Mouse (Mus musculus) neural tube, embryonic 12.5 days (tissue): ENCODE measurements around the gene Arap1. TPM values are rescaled to one million over a fixed set of nuclear protein-coding genes. Genes with fewer than 3 reads are reported as not detected.
A peak's percentile ranks its signal among the peaks of the same experiment; 100 is the strongest.

ENCODE experiments used
- ATAC-seq: fragments of 200-750 bp; cut with Nextera tagmentation; 2 replicates; pipeline ENCODE4 v1.8.0; 2017; ENCODE audit warnings: low read depth, mild to moderate bottlenecking, moderate TSS enrichment, moderate library complexity; ENCODE audit not compliant: low FRiP score
- H3K27ac ChIP-seq: fragments of 300-500 bp; sonication (generic); 2 replicates; pipeline ENCODE4 v1.5.1; 2016
- H3K27me3 ChIP-seq: fragments of 300-500 bp; sonication (generic); replicated peaks from 2 replicates; pipeline ENCODE4 v1.6.1; 2016; ENCODE audit warnings: mild to moderate bottlenecking
- H3K36me3 ChIP-seq: fragments of 300-500 bp; sonication (generic); 2 replicates; pipeline ENCODE4 v1.6.1; 2016; ENCODE audit warnings: mild to moderate bottlenecking
- H3K4me1 ChIP-seq: fragments of 300-500 bp; sonication (generic); 2 replicates; pipeline ENCODE4 v1.6.1; 2016
- H3K4me2 ChIP-seq: fragments of 300-500 bp; sonication (generic); replicated peaks from 2 replicates; pipeline ENCODE4 v1.6.1; 2016; ENCODE audit warnings: mild to moderate bottlenecking
- H3K4me3 ChIP-seq: fragments of 300-500 bp; sonication (generic); 2 replicates; pipeline ENCODE4 v1.5.1; 2016
- H3K9ac ChIP-seq: fragments of 300-500 bp; sonication (generic); 2 replicates; pipeline ENCODE4 v1.6.1; 2016; ENCODE audit warnings: mild to moderate bottlenecking
- H3K9me3 ChIP-seq: fragments of 300-500 bp; sonication (generic); 2 replicates; pipeline ENCODE4 v1.6.1; 2016; ENCODE audit warnings: mild to moderate bottlenecking
- WGBS: fragments of 180-500 bp; shearing (Covaris S2); methylation state at CpG from one replicate; pipeline ENCODE4 v1.1.7; 2016; 5-methylcytosine and 5-hydroxymethylcytosine counted together
- polyA plus RNA-seq: library from polyadenylated mRNA; unstranded; fragments of >200 nt; fragmentation: Nextera tagmentation; extraction: Ambion mirVana; gene quantifications from 2 replicates; pipeline ENCODE4 v1.2.1, GENCODE M21; 2016

Arap1 gene
- polyA plus RNA-seq, 1 experiment from 2014 or later = 13.7 TPM

GRCm38 (mm10) chr7:101316591-101317001 lies 31.3 kb upstream of the Arap1 start:
- no peak for ATAC-seq
- WGBS = 72% methylated on average over 6 of the region's 6 CpGs
- no peak overlapping the region for H3K4me2 ChIP-seq
- H3K9me3 ChIP-seq = no peaks in the 10 kb centered on the region
- H3K4me1 ChIP-seq = peaks cover 5% of the 10 kb centered on the region
- no peaks in the 10 kb centered on the region for H3K36me3 ChIP-seq
- no peak overlapping the region for H3K9ac ChIP-seq
- H3K27ac ChIP-seq = no peak overlapping the region
- H3K4me3 ChIP-seq = no peak overlapping the region
- H3K27me3 ChIP-seq = peaks cover 14% of the 10 kb centered on the region

GRCm38 (mm10) chr7:101317014-101317413 lies 30.9 kb upstream of the Arap1 start, which contains the start of gene Stard10:
Stard10 (plus strand) TSS chr7:101317086.
- Histone ChIP-seq H3K27ac (no peak within 1 kb of the TSS), H3K9me3 (no peaks in the 10 kb centered on the region), H3K4me2 (no peak within 1 kb of the TSS), H3K27me3 (peaks cover 19% of the 10 kb centered on the region), H3K4me1 (peaks cover 7% of the 10 kb centered on the region), H3K36me3 (no peaks in the 10 kb centered on the region), H3K4me3 (no peak within 1 kb of the TSS), H3K9ac (no peak within 1 kb of the TSS)
- WGBS = 82% methylated on average over 3 of the region's 3 CpGs
- ATAC-seq = no peak

GRCm38 (mm10) chr7:101318848-101319247 lies 29.0 kb upstream of the Arap1 start:
- Histone ChIP-seq H3K27ac (no peak overlapping the region), H3K9me3 (no peaks in the 10 kb centered on the region), H3K9ac (no peak overlapping the region), H3K27me3 (peaks cover 34% of the 10 kb centered on the region), H3K4me3 (no peak overlapping the region), H3K4me2 (no peak overlapping the region), H3K36me3 (no peaks in the 10 kb centered on the region), H3K4me1 (peaks cover 7% of the 10 kb centered on the region)
- ATAC-seq = no peak
- 71% methylated on average over 4 of the region's 4 CpGs for WGBS

GRCm38 (mm10) chr7:101319796-101320195 lies 28.1 kb upstream of the Arap1 start:
- Histone ChIP-seq H3K4me1 (peaks cover 7% of the 10 kb centered on the region), H3K9ac (no peak overlapping the region), H3K27ac (no peak overlapping the region), H3K27me3 (peaks cover 35% of the 10 kb centered on the region), H3K4me3 (no peak overlapping the region), H3K4me2 (no peak overlapping the region), H3K36me3 (no peaks in the 10 kb centered on the region), H3K9me3 (no peaks in the 10 kb centered on the region)
- 86% methylated on average over 1 of the region's 1 CpGs for WGBS
- ATAC-seq = no peak

GRCm38 (mm10) chr7:101320399-101321217 lies 27.3 kb upstream of the Arap1 start:
- peak; percentile 59; the same call in 1 of the 2 replicates for ATAC-seq
- H3K27me3 ChIP-seq = peaks cover 35% of the 10 kb centered on the region
- peak overlapping the region; percentile 99 for H3K4me2 ChIP-seq
- no peaks in the 10 kb centered on the region for H3K36me3 ChIP-seq
- H3K4me3 ChIP-seq = peak overlapping the region; percentile 82
- H3K9me3 ChIP-seq = no peaks in the 10 kb centered on the region
- 4% methylated on average over 24 of the region's 37 CpGs for WGBS
- H3K4me1 ChIP-seq = peaks cover 7% of the 10 kb centered on the region
- H3K9ac ChIP-seq = peak overlapping the region; percentile 80
- no peak overlapping the region for H3K27ac ChIP-seq

GRCm38 (mm10) chr7:101321218-101321827 lies 26.5 kb upstream of the Arap1 start:
- H3K4me1 ChIP-seq = peaks cover 7% of the 10 kb centered on the region
- WGBS = under 1% methylated on average over 58 of the region's 61 CpGs
- H3K9me3 ChIP-seq = no peaks in the 10 kb centered on the region
- H3K36me3 ChIP-seq = no peaks in the 10 kb centered on the region
- H3K27me3 ChIP-seq = peaks cover 35% of the 10 kb centered on the region
- peak overlapping the region; percentile 99 for H3K4me2 ChIP-seq
- peak; percentile 77 for ATAC-seq
- no peak overlapping the region for H3K27ac ChIP-seq
- peak overlapping the region; percentile 80 for H3K9ac ChIP-seq
- peak overlapping the region; percentile 82 for H3K4me3 ChIP-seq

GRCm38 (mm10) chr7:101323141-101323594 lies 24.7 kb upstream of the Arap1 start:
- no peak for ATAC-seq
- H3K9me3 ChIP-seq = no peaks in the 10 kb centered on the region
- H3K36me3 ChIP-seq = no peaks in the 10 kb centered on the region
- H3K4me3 ChIP-seq = no peak overlapping the region
- H3K4me1 ChIP-seq = peaks cover 7% of the 10 kb centered on the region
- peaks cover 35% of the 10 kb centered on the region for H3K27me3 ChIP-seq
- 63% methylated on average over 4 of the region's 4 CpGs for WGBS
- no peak overlapping the region for H3K4me2 ChIP-seq
- H3K27ac ChIP-seq = no peak overlapping the region
- H3K9ac ChIP-seq = no peak overlapping the region

- Histone ChIP-seq H3K4me1 (peaks cover 11% of the 10 kb centered on the region), H3K27me3 (peaks cover 35% of the 10 kb centered on the region), H3K36me3 (no peaks in the 10 kb centered on the region), H3K4me3 (no peak overlapping the region), H3K27ac (no peak overlapping the region), H3K9me3 (no peaks in the 10 kb centered on the region), H3K9ac (no peak overlapping the region), H3K4me2 (no peak overlapping the region)
- ATAC-seq = no peak
- WGBS = 73% methylated on average over 6 of the region's 6 CpGs
Observed at GRCm38 (mm10) chr7:101324142-101324962, 23.5 kb upstream of the Arap1 start.

GRCm38 (mm10) chr7:101326006-101326405 lies 21.9 kb upstream of the Arap1 start:
- Histone ChIP-seq H3K27me3 (peaks cover 24% of the 10 kb centered on the region), H3K4me2 (no peak overlapping the region), H3K4me1 (peaks cover 11% of the 10 kb centered on the region), H3K9me3 (no peaks in the 10 kb centered on the region), H3K4me3 (no peak overlapping the region), H3K9ac (no peak overlapping the region), H3K27ac (no peak overlapping the region), H3K36me3 (no peaks in the 10 kb centered on the region)
- ATAC-seq = no peak
- 84% methylated on average over 5 of the region's 5 CpGs for WGBS

GRCm38 (mm10) chr7:101327263-101327662 lies 20.6 kb upstream of the Arap1 start:
- H3K36me3 ChIP-seq = no peaks in the 10 kb centered on the region
- peaks cover 5% of the 10 kb centered on the region; the same call in 1 of the 2 replicates for H3K4me1 ChIP-seq
- H3K4me3 ChIP-seq = no peak overlapping the region
- no peak for ATAC-seq
- H3K9ac ChIP-seq = no peak overlapping the region
- WGBS = 51% methylated on average over 5 of the region's 5 CpGs
- H3K4me2 ChIP-seq = no peak overlapping the region
- peaks cover 14% of the 10 kb centered on the region for H3K27me3 ChIP-seq
- H3K27ac ChIP-seq = no peak overlapping the region
- H3K9me3 ChIP-seq = no peaks in the 10 kb centered on the region

GRCm38 (mm10) chr7:101327786-101328185 lies 20.1 kb upstream of the Arap1 start:
- no peaks in the 10 kb centered on the region for H3K9me3 ChIP-seq
- no peak overlapping the region for H3K4me2 ChIP-seq
- H3K27me3 ChIP-seq = peaks cover 10% of the 10 kb centered on the region; the same call in 1 of the 2 replicates
- H3K9ac ChIP-seq = no peak overlapping the region
- no peak overlapping the region for H3K4me3 ChIP-seq
- no peaks in the 10 kb centered on the region for H3K36me3 ChIP-seq
- no peak for ATAC-seq
- WGBS = 90% methylated on average over 2 of the region's 2 CpGs
- no peak overlapping the region for H3K27ac ChIP-seq
- peaks cover 5% of the 10 kb centered on the region; the same call in 1 of the 2 replicates for H3K4me1 ChIP-seq
